Mouse (Mus musculus): Measurements from ENCODE around the gene Islr2. TPM values are rescaled to one million over a fixed set of nuclear protein-coding genes. Genes with fewer than 3 reads are reported as not detected.
"Not testable (repeated sequence)": the region's sequence is repeated elsewhere in the genome, so short reads cannot be mapped to it uniquely, and the experiment has no call there.

The Islr2 gene
- 0.12 and 0.23 TPM in 2 replicates for polyA plus RNA-seq (2014; fragmentation: Nextera tagmentation; extraction: Ambion mirVana)

DNA sequence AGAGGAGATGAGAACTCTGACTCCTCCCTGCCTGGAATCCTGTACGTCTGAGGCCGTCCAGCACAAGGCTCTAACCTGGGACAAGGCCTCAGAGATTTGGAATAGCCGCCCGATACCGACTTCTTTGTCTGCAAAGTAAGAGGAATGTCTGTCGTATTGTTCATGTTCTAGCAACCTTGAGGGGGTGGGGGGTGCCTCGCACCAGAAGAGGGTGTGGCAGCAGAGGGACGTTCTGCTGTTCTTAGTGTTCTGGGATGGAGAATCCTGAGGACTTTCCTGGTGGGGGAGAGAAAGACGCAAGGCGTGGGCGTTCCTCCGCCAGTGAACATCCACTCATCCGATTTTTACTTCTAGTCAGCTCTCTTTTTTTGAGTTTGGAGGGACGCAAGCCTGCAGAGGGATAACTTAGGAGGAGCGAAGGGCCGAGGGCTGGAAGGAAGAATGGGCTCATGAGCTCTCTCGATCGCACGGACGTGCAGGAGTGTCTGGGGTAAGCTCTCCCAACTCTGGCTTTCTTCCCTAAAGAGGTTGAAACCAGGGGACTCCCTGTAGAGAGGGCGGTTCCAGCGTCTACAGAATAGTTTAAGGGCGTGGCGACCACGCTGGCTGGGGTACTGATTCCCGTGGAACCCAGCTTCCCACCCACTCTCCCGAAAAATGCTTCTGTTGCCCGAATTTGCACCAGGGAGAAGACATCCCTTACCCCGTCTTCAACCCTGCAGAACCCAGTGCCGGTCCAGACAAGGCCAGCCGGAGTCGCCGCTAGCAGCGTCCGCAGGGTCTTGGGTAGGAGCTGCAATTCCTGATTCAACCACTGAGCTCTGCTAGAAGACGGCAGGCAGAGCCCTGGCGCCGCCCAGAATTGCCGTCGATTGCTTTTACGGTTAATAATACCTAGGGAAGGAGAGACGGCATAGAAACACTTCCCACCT, at the start of gene Islr2, which contains the start of gene Islr:
Islr2 (minus strand) TSS at position 804 of the 932 bp plus-strand sequence.
Islr (minus strand) TSS at position 791 of the 932 bp plus-strand sequence.
- H3K4me2 ChIP-seq (replicated peaks; ENCODE audit: low read depth, low read length), result peak within 1 kb of the TSS; percentile 45
- H3K4me3 ChIP-seq (ENCODE audit: low read length), result peak within 1 kb of the TSS; percentile 34
- no peaks in the 10 kb centered on the region for H3K9me3 ChIP-seq (ENCODE audit: control insufficient read depth, low read length)
- 2% methylated on average over 42 of the region's 42 CpGs for WGBS
- peak within 1 kb of the TSS; percentile 32; the same call in 1 of the 2 replicates for H3K9ac ChIP-seq (ENCODE audit: low read depth, low read length)
- ATAC-seq (ENCODE audit: low FRiP score, low TSS enrichment), result peak; percentile 75
- H3K36me3 ChIP-seq (ENCODE audit: control insufficient read depth, insufficient read depth, low read length), result no peaks in the 10 kb centered on the region
- no peak within 1 kb of the TSS for H3K27ac ChIP-seq (ENCODE audit: low read depth, low read length)
- peaks cover 54% of the 10 kb centered on the region for H3K27me3 ChIP-seq (ENCODE audit: control insufficient read depth, insufficient read depth, low read length)
- H3K4me1 ChIP-seq (ENCODE audit: control insufficient read depth, insufficient read depth, low read length), result peaks cover 18% of the 10 kb centered on the region

DNA sequence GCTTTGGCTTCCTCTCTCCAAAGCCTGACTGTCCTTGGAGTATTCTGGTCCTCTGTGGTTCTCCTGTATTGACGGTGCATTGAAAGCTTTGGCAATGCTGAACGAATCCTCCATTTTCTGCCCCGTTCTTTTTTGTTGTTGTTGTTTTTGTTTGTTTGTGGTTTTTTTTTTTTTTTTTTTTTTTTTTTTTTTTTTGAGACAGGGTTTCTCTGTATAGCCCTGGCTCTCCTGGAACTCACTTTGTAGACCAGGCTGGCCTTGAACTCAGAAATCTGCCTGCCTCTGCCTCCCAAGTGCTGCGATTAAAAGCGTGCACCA, 49.6 kb upstream of the Islr2 start:
- Histone ChIP-seq H3K4me3 (ENCODE audit: low read length) (peak overlapping the region; percentile 84), H3K36me3 (ENCODE audit: control insufficient read depth, insufficient read depth, low read length) (peaks cover 18% of the 10 kb centered on the region; the same call in 1 of the 2 replicates), H3K4me2 (replicated peaks; ENCODE audit: low read depth, low read length) (peak overlapping the region; percentile 79), H3K9ac (ENCODE audit: low read depth, low read length) (peak overlapping the region; percentile 83)
- not testable (repeated sequence) for H3K27ac ChIP-seq (ENCODE audit: low read depth, low read length); H3K9me3 ChIP-seq (ENCODE audit: control insufficient read depth, low read length); H3K27me3 ChIP-seq (ENCODE audit: control insufficient read depth, insufficient read depth, low read length); ATAC-seq (ENCODE audit: low FRiP score, low TSS enrichment); H3K4me1 ChIP-seq (ENCODE audit: control insufficient read depth, insufficient read depth, low read length)
- WGBS, result 71% methylated on average over 5 of the region's 5 CpGs

DNA sequence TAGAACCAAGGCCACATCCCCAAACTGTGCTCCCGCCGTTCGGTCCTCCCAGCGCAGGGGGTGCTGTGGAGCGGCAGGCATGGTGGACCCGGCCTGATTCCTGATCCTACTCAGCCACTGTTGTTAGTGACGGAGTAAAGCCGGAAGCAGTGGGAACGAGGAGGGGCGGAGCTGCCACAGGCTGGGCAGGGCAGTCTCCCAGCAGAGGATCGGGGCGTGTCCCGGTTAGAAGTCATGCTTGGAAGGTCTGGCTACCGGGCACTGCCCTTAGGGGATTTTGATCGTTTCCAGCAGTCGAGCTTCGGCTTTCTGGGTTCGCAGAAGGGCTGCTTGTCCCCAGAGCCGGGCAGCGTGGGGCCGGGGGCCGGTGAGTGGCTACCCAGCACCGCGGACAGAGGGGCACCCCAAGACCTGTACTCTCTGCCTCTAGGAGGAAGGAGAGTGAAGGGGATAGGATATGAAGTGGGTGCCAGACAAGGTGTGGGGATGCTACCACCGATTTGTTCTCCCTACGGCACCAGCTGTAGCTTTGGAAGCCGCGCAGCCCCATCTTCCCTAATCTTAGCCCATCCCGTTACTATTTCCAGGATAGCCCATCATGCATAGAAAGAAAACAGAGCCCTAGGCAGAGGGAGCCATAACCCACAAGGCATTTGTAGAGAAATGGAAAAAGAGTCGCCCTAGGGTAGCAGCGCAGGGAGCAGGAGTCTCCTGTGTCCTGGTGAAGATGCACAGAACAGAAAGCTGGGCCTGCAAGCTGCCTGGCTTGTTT, 49.1 kb upstream of the Islr2 start, which contains the start of gene Stoml1:
Stoml1 (plus strand) TSS at position 132 of the 772 bp plus-strand sequence.
- ATAC-seq (ENCODE audit: low FRiP score, low TSS enrichment), result peak; percentile 95
- Histone ChIP-seq H3K4me3 (ENCODE audit: low read length) (peak within 1 kb of the TSS; percentile 84), H3K9ac (ENCODE audit: low read depth, low read length) (peak within 1 kb of the TSS; percentile 83), H3K4me1 (ENCODE audit: control insufficient read depth, insufficient read depth, low read length) (peaks cover 12% of the 10 kb centered on the region; the same call in 1 of the 2 replicates), H3K9me3 (ENCODE audit: control insufficient read depth, low read length) (no peaks in the 10 kb centered on the region), H3K4me2 (replicated peaks; ENCODE audit: low read depth, low read length) (peak within 1 kb of the TSS; percentile 79), H3K27ac (ENCODE audit: low read depth, low read length) (peak within 1 kb of the TSS; percentile 67), H3K36me3 (ENCODE audit: control insufficient read depth, insufficient read depth, low read length) (peaks cover 15% of the 10 kb centered on the region; the same call in 1 of the 2 replicates), H3K27me3 (ENCODE audit: control insufficient read depth, insufficient read depth, low read length) (no peaks in the 10 kb centered on the region)
- WGBS, result 2% methylated on average over 31 of the region's 31 CpGs

DNA sequence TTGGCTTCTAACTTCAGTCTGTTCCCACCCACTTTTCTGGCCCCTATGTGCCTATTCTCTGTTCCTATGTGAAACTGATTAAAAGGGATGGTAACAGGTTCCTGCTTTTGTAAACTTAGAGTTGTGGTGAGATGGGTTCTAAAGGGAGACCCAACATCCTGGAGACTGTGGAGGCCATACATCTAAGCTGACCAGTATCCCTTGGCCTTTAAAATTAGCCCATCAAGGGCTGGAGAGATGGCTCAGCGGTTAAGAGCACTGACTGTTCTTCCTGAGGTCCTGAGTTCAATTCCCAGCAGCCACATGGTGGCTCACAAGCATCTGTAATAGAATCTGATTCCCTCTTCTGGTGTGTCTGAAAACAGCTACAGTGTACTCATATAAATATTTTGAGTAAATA, 46.6 kb upstream of the Islr2 start:
- not testable (repeated sequence) for H3K9ac ChIP-seq (ENCODE audit: low read depth, low read length); H3K9me3 ChIP-seq (ENCODE audit: control insufficient read depth, low read length); ATAC-seq (ENCODE audit: low FRiP score, low TSS enrichment); H3K4me2 ChIP-seq (replicated peaks; ENCODE audit: low read depth, low read length); H3K36me3 ChIP-seq (ENCODE audit: control insufficient read depth, insufficient read depth, low read length); H3K27me3 ChIP-seq (ENCODE audit: control insufficient read depth, insufficient read depth, low read length); H3K4me3 ChIP-seq (ENCODE audit: low read length)
- peaks cover 29% of the 10 kb centered on the region for H3K4me1 ChIP-seq (ENCODE audit: control insufficient read depth, insufficient read depth, low read length)
- peak overlapping the region; percentile 42; the same call in 1 of the 2 replicates for H3K27ac ChIP-seq (ENCODE audit: low read depth, low read length)
- 81% methylated on average over 1 of the region's 1 CpGs for WGBS

DNA sequence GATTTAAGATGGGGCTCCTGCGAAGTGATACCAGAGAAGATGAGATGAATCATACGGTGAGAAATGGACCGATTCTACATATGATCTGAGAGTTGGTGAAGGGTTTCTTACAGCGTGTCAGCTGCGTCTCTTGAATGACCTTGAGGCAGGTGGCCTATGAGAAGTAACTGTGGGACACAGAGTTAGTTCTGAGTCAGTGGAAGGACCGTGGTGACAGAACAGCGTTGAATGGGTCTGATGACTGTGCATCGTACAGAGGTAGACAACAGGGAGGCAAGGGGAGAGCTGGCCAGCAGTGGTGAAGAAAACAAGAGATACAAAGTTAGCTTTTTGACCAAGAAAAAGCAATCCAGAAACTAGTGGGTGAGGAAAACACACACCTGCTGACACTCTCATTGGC, 46.2 kb upstream of the Islr2 start:
- H3K4me2 ChIP-seq (replicated peaks; ENCODE audit: low read depth, low read length), result peak overlapping the region; percentile 77
- H3K27me3 ChIP-seq (ENCODE audit: control insufficient read depth, insufficient read depth, low read length), result no peaks in the 10 kb centered on the region
- 75% methylated on average over 8 of the region's 8 CpGs for WGBS
- peak overlapping the region; percentile 94; the same call in 1 of the 2 replicates for H3K27ac ChIP-seq (ENCODE audit: low read depth, low read length)
- peak overlapping the region; percentile 76; the same call in 1 of the 2 replicates for H3K9ac ChIP-seq (ENCODE audit: low read depth, low read length)
- no peaks in the 10 kb centered on the region for H3K9me3 ChIP-seq (ENCODE audit: control insufficient read depth, low read length)
- H3K4me1 ChIP-seq (ENCODE audit: control insufficient read depth, insufficient read depth, low read length), result peaks cover 29% of the 10 kb centered on the region
- H3K4me3 ChIP-seq (ENCODE audit: low read length), result no peak overlapping the region
- no peaks in the 10 kb centered on the region; the same call in 1 of the 2 replicates for H3K36me3 ChIP-seq (ENCODE audit: control insufficient read depth, insufficient read depth, low read length)
- no peak for ATAC-seq (ENCODE audit: low FRiP score, low TSS enrichment)

DNA sequence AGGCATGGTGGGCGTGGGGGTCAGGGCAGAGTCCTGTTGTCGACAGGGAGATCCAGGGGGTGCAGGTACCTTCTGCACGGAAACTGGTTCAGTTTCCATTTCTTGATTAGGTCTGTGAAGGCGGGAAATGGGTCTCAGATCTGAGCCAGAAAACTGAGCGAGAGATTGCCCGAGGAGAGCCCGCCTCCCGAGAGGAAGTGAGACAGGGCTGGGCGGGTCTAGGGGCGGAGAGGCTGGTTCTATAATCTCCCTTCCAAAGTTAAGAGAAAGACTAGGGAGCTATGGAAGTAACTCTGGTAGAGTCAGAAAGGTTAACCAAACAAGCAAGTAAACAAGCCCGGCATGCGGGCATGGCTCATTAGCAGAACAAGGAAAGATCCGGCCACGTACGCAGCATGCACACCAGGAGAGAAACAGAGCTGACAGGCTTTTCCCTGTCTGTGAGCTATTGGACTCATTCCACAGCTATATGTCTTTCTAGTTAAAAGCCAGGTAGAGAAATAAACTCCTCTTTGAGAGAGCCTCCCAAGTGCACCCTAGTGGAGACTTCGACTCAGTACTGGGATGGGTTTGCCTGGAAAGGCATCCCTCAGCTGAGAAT, 45.6 kb upstream of the Islr2 start, which contains the start of gene Pml:
Pml (minus strand) TSS at position 195 of the 601 bp plus-strand sequence.
- peak within 1 kb of the TSS; percentile 61 for H3K4me3 ChIP-seq (ENCODE audit: low read length)
- peak; percentile 55 for ATAC-seq (ENCODE audit: low FRiP score, low TSS enrichment)
- H3K4me1 ChIP-seq (ENCODE audit: control insufficient read depth, insufficient read depth, low read length), result peaks cover 29% of the 10 kb centered on the region
- under 1% methylated on average over 16 of the region's 16 CpGs for WGBS
- H3K9me3 ChIP-seq (ENCODE audit: control insufficient read depth, low read length), result no peaks in the 10 kb centered on the region
- no peaks in the 10 kb centered on the region for H3K27me3 ChIP-seq (ENCODE audit: control insufficient read depth, insufficient read depth, low read length)
- H3K36me3 ChIP-seq (ENCODE audit: control insufficient read depth, insufficient read depth, low read length), result no peaks in the 10 kb centered on the region; the same call in 1 of the 2 replicates
- H3K9ac ChIP-seq (ENCODE audit: low read depth, low read length), result peak within 1 kb of the TSS; percentile 76
- peak within 1 kb of the TSS; percentile 77 for H3K4me2 ChIP-seq (replicated peaks; ENCODE audit: low read depth, low read length)
- H3K27ac ChIP-seq (ENCODE audit: low read depth, low read length), result peak within 1 kb of the TSS; percentile 94

DNA sequence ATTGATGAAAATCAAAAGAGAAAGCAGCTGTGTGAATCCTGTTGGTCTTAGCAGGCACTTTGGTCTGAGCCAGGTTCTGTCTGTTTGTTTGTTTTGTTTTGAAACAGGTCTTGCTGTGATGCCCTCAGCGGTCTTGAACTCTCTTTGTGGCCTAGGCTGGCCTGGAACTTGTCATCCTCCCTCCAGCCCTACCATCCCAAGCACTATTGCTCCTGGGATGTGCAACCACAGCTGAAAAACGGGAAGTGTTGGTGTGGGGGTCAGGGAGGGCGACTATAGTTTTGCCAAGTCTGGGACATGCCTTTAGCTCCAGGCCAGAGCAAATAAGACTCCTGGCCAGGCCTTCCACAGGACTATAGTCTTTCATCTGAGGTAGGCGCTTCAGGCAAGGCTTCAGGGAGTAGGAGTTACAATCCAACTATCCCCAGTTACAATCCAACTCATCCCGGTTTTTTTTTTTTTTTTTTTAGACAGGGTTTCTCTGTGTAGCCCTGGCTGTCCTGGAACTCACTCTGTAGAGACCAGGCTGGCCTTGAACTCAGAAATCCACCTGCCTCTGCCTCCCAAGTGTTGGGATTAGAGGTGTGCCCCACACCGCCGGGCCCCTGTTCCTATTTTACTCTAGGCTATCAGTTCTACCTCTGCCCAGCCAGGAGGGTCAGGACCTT, 44.8 kb upstream of the Islr2 start:
- H3K27ac ChIP-seq (ENCODE audit: low read depth, low read length), result peak overlapping the region; percentile 94
- H3K4me2 ChIP-seq (replicated peaks; ENCODE audit: low read depth, low read length), result peak overlapping the region; percentile 77
- ATAC-seq (ENCODE audit: low FRiP score, low TSS enrichment), result no peak
- H3K9me3 ChIP-seq (ENCODE audit: control insufficient read depth, low read length), result no peaks in the 10 kb centered on the region
- peaks cover 29% of the 10 kb centered on the region for H3K4me1 ChIP-seq (ENCODE audit: control insufficient read depth, insufficient read depth, low read length)
- peak overlapping the region; percentile 76 for H3K9ac ChIP-seq (ENCODE audit: low read depth, low read length)
- peaks cover 5% of the 10 kb centered on the region; the same call in 1 of the 2 replicates for H3K36me3 ChIP-seq (ENCODE audit: control insufficient read depth, insufficient read depth, low read length)
- 33% methylated on average over 7 of the region's 7 CpGs for WGBS
- peak overlapping the region; percentile 61 for H3K4me3 ChIP-seq (ENCODE audit: low read length)
- H3K27me3 ChIP-seq (ENCODE audit: control insufficient read depth, insufficient read depth, low read length), result no peaks in the 10 kb centered on the region

All from kidney, embryonic 14.5 days (tissue).